8 mouse cellular contexts compared by ENCODE assay signal in the genomic region with DNA sequence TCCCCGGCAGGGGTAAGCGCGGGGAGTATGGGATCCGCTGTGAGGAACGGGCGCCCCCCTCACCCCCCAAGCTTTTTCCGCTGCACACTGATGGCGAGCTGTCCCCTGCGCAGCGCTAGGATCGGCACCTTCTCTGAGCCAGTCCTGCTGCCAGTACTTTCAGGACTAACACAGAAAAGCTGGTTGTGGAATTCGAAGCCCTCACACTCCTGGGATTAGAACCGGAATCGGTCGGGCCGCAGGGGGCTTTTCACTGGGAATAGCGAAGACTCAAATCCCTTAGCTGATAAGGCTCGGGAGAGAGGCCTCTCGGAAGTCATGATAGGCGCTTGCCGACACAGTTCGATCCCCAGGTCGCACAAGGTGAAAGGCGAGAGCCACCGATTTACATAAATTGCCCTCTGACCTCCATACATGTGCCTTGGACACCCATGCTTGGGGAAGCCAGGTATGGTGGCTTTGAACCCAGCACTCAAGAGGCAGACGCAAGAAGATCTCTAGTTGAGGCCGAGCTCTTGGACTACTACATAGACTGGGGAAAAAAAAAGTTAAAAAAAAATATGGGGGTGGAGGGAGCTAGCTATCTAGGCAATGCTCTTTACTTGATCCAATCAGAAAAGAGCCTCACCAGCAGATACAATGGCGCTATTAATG. TPM values are rescaled to one million over a fixed set of nuclear protein-coding genes. Genes with fewer than 3 reads are reported as not detected.
DNase-seq lines count a peak whose midpoint lies in the region; ATAC-seq lines count a peak whose summit lies in the region.

No protein-coding gene starts in this region.

- H3K4me2 ChIP-seq in heart, embryonic 16.5 days (ENCODE audit: low read depth, low read length), result peak overlapping the region; percentile 99
- H3K4me2 ChIP-seq in forebrain, embryonic 15.5 days (replicated peaks), result peak overlapping the region; percentile 71

- no peaks in the 10 kb centered on the region for H3K36me3 ChIP-seq in heart, embryonic 16.5 days (ENCODE audit: control insufficient read depth, insufficient read depth)
- no peaks in the 10 kb centered on the region for H3K36me3 ChIP-seq in forebrain, embryonic 15.5 days
- H3K36me3 ChIP-seq in midbrain, embryonic 10.5 days, result no peaks in the 10 kb centered on the region

- H3K27me3 ChIP-seq in heart, embryonic 16.5 days (ENCODE audit: control insufficient read depth, insufficient read depth, low read length), result peaks cover 15% of the 10 kb centered on the region
- H3K27me3 ChIP-seq in forebrain, embryonic 15.5 days, result no peaks in the 10 kb centered on the region
- peaks cover 79% of the 10 kb centered on the region for H3K27me3 ChIP-seq in midbrain, embryonic 10.5 days (ENCODE audit: low read depth, poor library complexity, severe bottlenecking)

- ATAC-seq in heart, embryonic 16.5 days (replicated peaks; ENCODE audit: extremely low read depth, insufficient read depth, low FRiP score), result peak; percentile 30
- no peak for ATAC-seq in forebrain, embryonic 15.5 days (replicated peaks)
- no peak for ATAC-seq in erythroid progenitor cell, adult 5-6 weeks (replicated peaks; ENCODE audit: low FRiP score, poor library complexity, severe bottlenecking)

- WGBS in heart, embryonic 16.5 days, result 10% methylated on average over 28 of the region's 28 CpGs
- 8% methylated on average over 28 of the region's 28 CpGs for WGBS in forebrain, embryonic 15.5 days
- 5% methylated on average over 28 of the region's 28 CpGs for WGBS in midbrain, embryonic 10.5 days

- H3K27ac ChIP-seq in heart, embryonic 16.5 days (ENCODE audit: low read length), result peak overlapping the region; percentile 70
- H3K27ac ChIP-seq in forebrain, embryonic 15.5 days (replicated peaks), result peak overlapping the region; percentile 91
- H3K27ac ChIP-seq in midbrain, embryonic 10.5 days (replicated peaks), result peak overlapping the region; percentile 89

- no peak for DNase-seq in heart, postnatal 10 days
- DNase-seq in ES-CJ7 (ENCODE audit: low read depth, low spot score), result peak; percentile 64
- DNase-seq in midbrain, embryonic 10.5 days (ENCODE audit: low spot score), result no peak
- no peak for DNase-seq in thymus, postnatal 4 days
- DNase-seq in gastrocnemius, postnatal 25 days, result no peak

- no peaks in the 10 kb centered on the region for H3K9me3 ChIP-seq in heart, embryonic 16.5 days (replicated peaks; ENCODE audit: control insufficient read depth, low read length)
- no peaks in the 10 kb centered on the region for H3K9me3 ChIP-seq in forebrain, embryonic 15.5 days
- peaks cover 8% of the 10 kb centered on the region; the same call in 1 of the 2 replicates for H3K9me3 ChIP-seq in midbrain, embryonic 10.5 days (replicated peaks)

- intact Hi-C loops in heart, postnatal 10 days (cut with DNase I), result loop anchor here (1.0 to 10.0 kb wide), 3 partner anchors 39 to 299 kb away; no protein-coding TSS in a partner anchor

- peak overlapping the region; percentile 63 for H3K4me3 ChIP-seq in heart, embryonic 16.5 days (ENCODE audit: low read length)
- H3K4me3 ChIP-seq in forebrain, embryonic 15.5 days, result peak overlapping the region; percentile 72
- H3K4me3 ChIP-seq in midbrain, embryonic 10.5 days, result peak overlapping the region; percentile 85

- peak overlapping the region; percentile 72 for H3K9ac ChIP-seq in heart, embryonic 16.5 days (ENCODE audit: low read length)
- peak overlapping the region; percentile 79 for H3K9ac ChIP-seq in forebrain, embryonic 15.5 days (replicated peaks)

- H3K4me1 ChIP-seq in heart, embryonic 16.5 days (ENCODE audit: control insufficient read depth, insufficient read depth, low read length), result peaks cover 22% of the 10 kb centered on the region
- H3K4me1 ChIP-seq in forebrain, embryonic 15.5 days, result peaks cover 17% of the 10 kb centered on the region
- H3K4me1 ChIP-seq in midbrain, embryonic 10.5 days, result peaks cover 37% of the 10 kb centered on the region

RNA-seq across cellular contexts. Expression of a gene that starts 6.2 kb away (rescaled TPM):
- polyA plus RNA-seq in heart, embryonic 16.5 days (2015; fragmentation: Nextera tagmentation; extraction: Ambion mirVana), result 34.9 and 54.5 TPM in 2 replicates
- 10 to 100 TPM in 1 of 2 experiments, 1 to 10 TPM in 1; 9.8 to 52.9 TPM for total RNA-seq in heart, postnatal 10 days (2021)
- polyA plus RNA-seq in forebrain, embryonic 15.5 days (2015; fragmentation: Nextera tagmentation; extraction: Ambion mirVana), result 32.8 and 34.6 TPM in 2 replicates
- 28.9 and 31.9 TPM in 2 replicates for polyA plus RNA-seq in midbrain, embryonic 10.5 days (2016; fragmentation: Nextera tagmentation; extraction: Ambion mirVana)
- 5.9 and 6.8 TPM in 2 replicates for total RNA-seq in erythroid progenitor cell, adult 5-6 weeks (2015; ENCODE audit: low replicate concordance)
- 7.6 and 10.6 TPM in 2 replicates for total RNA-seq in erythroid progenitor cell, adult 5-6 weeks (2017; ENCODE audit: low replicate concordance)
- total RNA-seq in gastrocnemius, postnatal 25 days (2021), result 10 to 100 TPM; 61.0 to 63.6 TPM

RNA-seq across cellular contexts. Expression of a gene that starts 7.1 kb away (rescaled TPM):
- not detected in 2 replicates for polyA plus RNA-seq in heart, embryonic 16.5 days (2015; fragmentation: Nextera tagmentation; extraction: Ambion mirVana)
- not detected for total RNA-seq in heart, postnatal 10 days (2021)
- polyA plus RNA-seq in forebrain, embryonic 15.5 days (2015; fragmentation: Nextera tagmentation; extraction: Ambion mirVana), result not detected in 2 replicates
- polyA plus RNA-seq in midbrain, embryonic 10.5 days (2016; fragmentation: Nextera tagmentation; extraction: Ambion mirVana), result not detected in 2 replicates
- total RNA-seq in erythroid progenitor cell, adult 5-6 weeks (2015; ENCODE audit: low replicate concordance), result not detected in 2 replicates
- total RNA-seq in erythroid progenitor cell, adult 5-6 weeks (2017; ENCODE audit: low replicate concordance), result not detected in 2 replicates
- total RNA-seq in gastrocnemius, postnatal 25 days (2021), result not detected

RNA-seq across cellular contexts. Expression of a gene that starts 25.7 kb away (rescaled TPM):
- not detected in 2 replicates for polyA plus RNA-seq in heart, embryonic 16.5 days (2015; fragmentation: Nextera tagmentation; extraction: Ambion mirVana)
- total RNA-seq in heart, postnatal 10 days (2021), result not detected
- not detected in 2 replicates for polyA plus RNA-seq in forebrain, embryonic 15.5 days (2015; fragmentation: Nextera tagmentation; extraction: Ambion mirVana)
- polyA plus RNA-seq in midbrain, embryonic 10.5 days (2016; fragmentation: Nextera tagmentation; extraction: Ambion mirVana), result not detected in 2 replicates
- not detected in 2 replicates for total RNA-seq in erythroid progenitor cell, adult 5-6 weeks (2015; ENCODE audit: low replicate concordance)
- total RNA-seq in erythroid progenitor cell, adult 5-6 weeks (2017; ENCODE audit: low replicate concordance), result not detected in 2 replicates
- total RNA-seq in gastrocnemius, postnatal 25 days (2021), result not detected

RNA-seq across cellular contexts. Expression of a gene that starts 37.1 kb away (rescaled TPM):
- polyA plus RNA-seq in heart, embryonic 16.5 days (2015; fragmentation: Nextera tagmentation; extraction: Ambion mirVana), result 2.2 TPM in 1 of 2 replicates, not detected in the other
- total RNA-seq in heart, postnatal 10 days (2021), result not detected
- polyA plus RNA-seq in forebrain, embryonic 15.5 days (2015; fragmentation: Nextera tagmentation; extraction: Ambion mirVana), result not detected in 2 replicates
- polyA plus RNA-seq in midbrain, embryonic 10.5 days (2016; fragmentation: Nextera tagmentation; extraction: Ambion mirVana), result not detected in 2 replicates
- total RNA-seq in erythroid progenitor cell, adult 5-6 weeks (2015; ENCODE audit: low replicate concordance), result not detected in 2 replicates
- total RNA-seq in erythroid progenitor cell, adult 5-6 weeks (2017; ENCODE audit: low replicate concordance), result not detected in 2 replicates
- not detected for total RNA-seq in gastrocnemius, postnatal 25 days (2021)

RNA-seq across cellular contexts. Expression of a gene that starts 52.0 kb away (rescaled TPM):
- polyA plus RNA-seq in heart, embryonic 16.5 days (2015; fragmentation: Nextera tagmentation; extraction: Ambion mirVana), result 0.14 and 0.39 TPM in 2 replicates
- total RNA-seq in heart, postnatal 10 days (2021), result not detected
- polyA plus RNA-seq in forebrain, embryonic 15.5 days (2015; fragmentation: Nextera tagmentation; extraction: Ambion mirVana), result 5.3 and 6.2 TPM in 2 replicates
- 1.2 and 1.5 TPM in 2 replicates for polyA plus RNA-seq in midbrain, embryonic 10.5 days (2016; fragmentation: Nextera tagmentation; extraction: Ambion mirVana)
- not detected in 2 replicates for total RNA-seq in erythroid progenitor cell, adult 5-6 weeks (2015; ENCODE audit: low replicate concordance)
- not detected in 2 replicates for total RNA-seq in erythroid progenitor cell, adult 5-6 weeks (2017; ENCODE audit: low replicate concordance)
- not detected for total RNA-seq in gastrocnemius, postnatal 25 days (2021)
